Mouse (Mus musculus): ENCODE measurements around the gene Cphx2. TPM values are rescaled to one million over a fixed set of nuclear protein-coding genes. Genes with fewer than 3 reads are reported as not detected.
"Not testable (repeated sequence)": the region's sequence is repeated elsewhere in the genome, so short reads cannot be mapped to it uniquely, and the experiment has no call there.

Cphx2 gene
- polyA plus RNA-seq, 1 experiment from 2014 or later: not detected

DNA sequence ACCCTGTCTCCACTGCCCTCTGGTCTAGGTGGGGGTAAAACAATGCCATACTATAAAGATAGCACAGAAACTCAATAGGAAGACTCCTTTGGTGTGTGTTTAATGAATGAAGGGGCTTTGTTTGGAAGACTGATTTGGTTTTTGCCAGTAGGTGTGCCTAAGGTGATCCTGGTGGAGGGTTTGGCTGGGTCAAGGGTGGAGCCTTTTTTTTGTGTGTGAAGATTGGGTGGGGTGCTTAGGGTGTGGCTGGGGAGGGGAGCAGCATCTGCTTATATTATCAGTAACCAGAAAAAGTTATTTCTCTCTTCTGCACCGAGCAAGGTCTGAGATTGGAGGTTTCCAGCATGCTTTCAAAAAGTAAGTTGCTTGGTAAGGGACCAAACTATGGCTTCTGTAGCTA is 681 bp downstream of the Cphx2 start, which contains the start of gene Cphx3:
Cphx3 (plus strand) TSS at position 301 of the 400 bp plus-strand sequence.
- H3K4me1 ChIP-seq; H3K27me3 ChIP-seq; H3K27ac ChIP-seq; H3K4me3 ChIP-seq; H3K4me2 ChIP-seq; H3K9ac ChIP-seq; ATAC-seq (ENCODE audit: insufficient number of reproducible peaks, low FRiP score, low TSS enrichment, low read depth); H3K36me3 ChIP-seq; H3K9me3 ChIP-seq: not testable (repeated sequence)
- WGBS: no CpG with 5 or more reads among the region's 1 CpGs

DNA sequence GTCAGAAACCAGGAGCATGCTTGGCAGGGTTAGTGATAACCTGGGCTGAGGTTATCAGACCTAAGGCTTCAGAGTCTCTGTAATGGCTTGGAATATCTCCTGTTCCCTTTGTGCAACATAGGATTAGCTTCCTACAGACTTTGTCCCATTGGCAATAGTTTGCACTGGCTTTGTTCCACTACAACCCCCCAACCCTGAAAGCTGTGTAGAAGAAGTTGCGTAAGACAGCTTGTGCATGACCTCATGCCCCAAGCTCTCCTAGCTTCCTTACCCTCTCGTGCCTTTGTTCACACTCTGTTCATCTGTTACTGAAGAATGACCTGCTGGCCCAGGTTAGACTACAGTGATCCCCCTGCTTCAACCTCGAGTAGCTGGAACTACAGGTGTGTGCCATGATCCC is 16.3 kb downstream of the Cphx2 start:
- WGBS: no CpG with 5 or more reads among the region's 3 CpGs
- not testable (repeated sequence) for H3K4me2 ChIP-seq, H3K9me3 ChIP-seq

DNA sequence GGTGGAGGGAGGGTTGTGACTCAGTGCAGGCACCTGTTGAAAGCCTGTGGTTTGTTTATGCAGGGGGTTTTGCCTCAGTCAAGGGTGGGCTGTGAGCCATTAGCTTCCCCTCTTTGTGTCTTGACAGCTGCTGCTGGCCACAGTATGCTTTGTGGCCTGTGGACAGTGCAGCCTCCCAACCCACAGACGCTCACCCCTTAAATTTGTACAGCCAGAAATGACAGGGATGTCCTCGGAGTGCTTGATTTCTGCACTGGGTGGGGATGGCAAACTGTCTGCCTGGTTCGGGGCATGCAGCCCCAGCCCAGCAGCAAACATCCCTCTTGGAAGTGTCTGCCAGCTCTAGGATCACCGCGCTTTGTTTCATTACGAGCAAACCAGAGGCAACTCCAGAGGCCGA is 36.8 kb downstream of the Cphx2 start, which contains the start of gene Duxbl2:
Duxbl2 (plus strand) TSS at position 200 of the 400 bp plus-strand sequence.
- not testable (repeated sequence) for H3K4me2 ChIP-seq; H3K27ac ChIP-seq; H3K36me3 ChIP-seq; H3K4me1 ChIP-seq; H3K4me3 ChIP-seq; H3K9me3 ChIP-seq; ATAC-seq (ENCODE audit: insufficient number of reproducible peaks, low FRiP score, low TSS enrichment, low read depth); H3K27me3 ChIP-seq; H3K9ac ChIP-seq
- WGBS: no CpG with 5 or more reads among the region's 7 CpGs

More for the DNA sequence above, 16.3 kb downstream of the Cphx2 start:
- H3K27ac ChIP-seq; H3K27me3 ChIP-seq; H3K36me3 ChIP-seq; H3K4me3 ChIP-seq; H3K9ac ChIP-seq; ATAC-seq (ENCODE audit: insufficient number of reproducible peaks, low FRiP score, low TSS enrichment, low read depth); H3K4me1 ChIP-seq: not testable (repeated sequence)

DNA sequence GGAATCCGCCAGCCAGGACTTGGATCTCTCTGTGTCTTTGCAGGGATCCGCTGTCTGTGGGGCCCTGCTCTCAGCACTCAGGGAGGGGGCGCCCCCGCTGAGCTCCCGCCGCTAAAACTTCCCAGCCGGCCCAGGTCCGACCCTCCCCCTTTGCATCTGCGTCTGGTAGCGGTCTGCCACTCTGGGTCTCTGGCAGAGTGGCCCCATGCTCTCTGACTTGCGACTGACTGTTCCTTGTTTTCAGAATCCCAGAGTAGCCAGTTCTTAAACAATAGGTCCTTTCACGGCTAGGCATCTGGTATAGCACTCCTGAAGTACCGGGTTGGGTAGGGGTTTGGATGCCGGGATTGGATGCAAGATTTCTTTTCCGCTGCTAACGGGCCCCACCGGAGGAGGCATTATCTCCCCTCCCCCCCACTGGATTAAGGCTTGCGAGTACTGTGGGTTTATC is 37.3 kb downstream of the Cphx2 start:
- not testable (repeated sequence) for H3K9me3 ChIP-seq; H3K9ac ChIP-seq; H3K36me3 ChIP-seq; H3K4me3 ChIP-seq; H3K27ac ChIP-seq; H3K4me1 ChIP-seq; H3K4me2 ChIP-seq; ATAC-seq (ENCODE audit: insufficient number of reproducible peaks, low FRiP score, low TSS enrichment, low read depth); H3K27me3 ChIP-seq
- WGBS: no CpG with 5 or more reads among the region's 18 CpGs

DNA sequence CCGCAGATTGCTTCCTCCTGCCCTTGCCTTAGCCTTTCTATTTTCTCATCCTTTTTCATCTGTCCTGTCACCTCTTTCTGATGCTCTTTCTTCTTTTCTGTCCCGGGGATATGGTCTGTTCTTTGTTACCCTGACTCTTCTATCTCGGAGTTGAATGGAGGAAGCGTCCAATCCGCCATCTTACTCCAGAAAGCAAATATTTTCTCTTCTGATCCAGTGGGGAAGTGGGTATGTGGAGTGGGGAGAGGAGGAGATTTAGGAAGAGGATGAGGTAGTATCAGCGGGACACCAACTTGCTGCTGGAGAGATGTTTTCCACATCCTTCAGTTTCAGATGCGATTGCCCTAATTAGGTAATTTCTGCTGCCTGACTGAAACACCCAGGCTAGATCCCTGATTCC is 37.8 kb downstream of the Cphx2 start:
- not testable (repeated sequence) for H3K9me3 ChIP-seq; H3K27ac ChIP-seq; H3K9ac ChIP-seq; H3K27me3 ChIP-seq; H3K4me3 ChIP-seq; H3K4me2 ChIP-seq; H3K4me1 ChIP-seq; H3K36me3 ChIP-seq; ATAC-seq (ENCODE audit: insufficient number of reproducible peaks, low FRiP score, low TSS enrichment, low read depth)
- no CpG with 5 or more reads among the region's 7 CpGs for WGBS

Other genes with a start within 250 kb of the Cphx2 start
- 20.9 and 28.6 TPM in 2 replicates for gene Anxa11, start 239.4 kb upstream of the Cphx2 start, polyA plus RNA-seq (2015; fragmentation: Nextera tagmentation; extraction: Ambion mirVana)
- 2.5 TPM in 1 of 2 replicates, not detected in the other for gene Plac9a, start 178.4 kb upstream of the Cphx2 start, polyA plus RNA-seq (2015; fragmentation: Nextera tagmentation; extraction: Ambion mirVana)
- gene Tmem254a, start 153.8 kb upstream of the Cphx2 start, polyA plus RNA-seq (2015; fragmentation: Nextera tagmentation; extraction: Ambion mirVana): 2.9 and 4.2 TPM in 2 replicates
- gene Cphx1, start 143.2 kb upstream of the Cphx2 start, polyA plus RNA-seq (2015; fragmentation: Nextera tagmentation; extraction: Ambion mirVana): not detected in 2 replicates
- 0.88 and 2.6 TPM in 2 replicates for gene Duxbl1, start 102.9 kb upstream of the Cphx2 start, polyA plus RNA-seq (2015; fragmentation: Nextera tagmentation; extraction: Ambion mirVana)
- 52.7 and 64.5 TPM in 2 replicates for gene Gm9780, start 38.8 kb upstream of the Cphx2 start, polyA plus RNA-seq (2015; fragmentation: Nextera tagmentation; extraction: Ambion mirVana)
- gene Tmem254c, start 14.2 kb upstream of the Cphx2 start, polyA plus RNA-seq (2015; fragmentation: Nextera tagmentation; extraction: Ambion mirVana): 51.6 and 55.0 TPM in 2 replicates
- not detected in 2 replicates for gene Cphx3, start 781 bp downstream of the Cphx2 start, polyA plus RNA-seq (2015; fragmentation: Nextera tagmentation; extraction: Ambion mirVana)
- not detected in 2 replicates for gene Duxbl2, start 36.8 kb downstream of the Cphx2 start, polyA plus RNA-seq (2015; fragmentation: Nextera tagmentation; extraction: Ambion mirVana)
- gene Plac9b, start 101.0 kb downstream of the Cphx2 start, polyA plus RNA-seq (2015; fragmentation: Nextera tagmentation; extraction: Ambion mirVana): 44.3 and 52.3 TPM in 2 replicates
- 42.3 and 46.1 TPM in 2 replicates for gene Tmem254b, start 125.5 kb downstream of the Cphx2 start, polyA plus RNA-seq (2015; fragmentation: Nextera tagmentation; extraction: Ambion mirVana)
- 0.26 and 2.3 TPM in 2 replicates for gene Duxbl3, start 176.4 kb downstream of the Cphx2 start, polyA plus RNA-seq (2015; fragmentation: Nextera tagmentation; extraction: Ambion mirVana)